Comparison of ENCODE assay signal across 14 mouse cellular contexts in the genomic region with DNA sequence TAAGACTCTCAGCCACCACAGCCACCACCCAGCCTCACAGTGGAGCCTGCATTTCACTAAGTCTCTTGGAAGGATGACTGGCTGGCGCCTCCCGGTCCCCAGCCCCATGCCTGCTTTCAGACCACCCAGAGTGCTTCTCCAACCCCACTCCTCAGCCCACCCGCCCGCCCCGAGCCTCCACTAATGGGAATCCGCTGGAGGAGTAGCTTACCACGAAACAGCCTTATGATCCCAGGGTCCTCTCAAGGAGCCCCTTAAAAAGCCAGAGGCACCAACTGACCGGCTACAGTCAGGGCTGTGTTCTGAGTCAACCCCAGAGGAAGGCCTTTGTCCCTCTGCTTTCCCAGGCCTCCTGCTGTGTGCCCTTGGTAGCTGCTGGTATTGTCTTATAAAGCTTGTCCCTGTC. TPM values are rescaled to one million over a fixed set of nuclear protein-coding genes. Genes with fewer than 3 reads are reported as not detected.
A peak's percentile ranks its signal among the peaks of the same experiment; 100 is the strongest.
DNase-seq lines count a peak whose midpoint lies in the region; ATAC-seq lines count a peak whose summit lies in the region.
"Had no signal": no experiment of that assay in that cellular context is flagged by ENCODE, and none has a peak within 500 bp of the region (broad histone marks: within the 10 kb centered on the region; RNA-seq: fewer than 3 reads in every experiment).

No protein-coding gene starts in this region.

- H3K4me1 ChIP-seq in kidney, embryonic 15.5 days, result peaks cover 8% of the 10 kb centered on the region
- H3K4me1 ChIP-seq in embryonic facial prominence, embryonic 11.5 days (ENCODE audit: control insufficient read depth, insufficient read depth, low read length), result peaks cover 3% of the 10 kb centered on the region; the same call in 1 of the 2 replicates
- peaks cover 32% of the 10 kb centered on the region for H3K4me1 ChIP-seq in embryonic facial prominence, embryonic 13.5 days
- H3K4me1 ChIP-seq in limb, embryonic 15.5 days, result peaks cover 29% of the 10 kb centered on the region
- H3K4me1 ChIP-seq: forebrain, embryonic 13.5 days had no signal

- no peak overlapping the region for H3K27ac ChIP-seq in kidney, embryonic 15.5 days
- H3K27ac ChIP-seq in embryonic facial prominence, embryonic 11.5 days (replicated peaks; ENCODE audit: low read depth, low read length), result no peak overlapping the region
- peak overlapping the region; percentile 81 for H3K27ac ChIP-seq in embryonic facial prominence, embryonic 13.5 days
- H3K27ac ChIP-seq in limb, embryonic 15.5 days, result 0 out of 2 replicates have a peak overlapping the region, but pooled peaks have one; percentile 65
- H3K27ac ChIP-seq: forebrain, embryonic 13.5 days; heart, adult 2 months had no signal

- no peaks in the 10 kb centered on the region for H3K36me3 ChIP-seq in kidney, embryonic 15.5 days
- no peaks in the 10 kb centered on the region for H3K36me3 ChIP-seq in embryonic facial prominence, embryonic 11.5 days (replicated peaks; ENCODE audit: control insufficient read depth, insufficient read depth, low read depth, low read length)
- 0 out of 2 replicates have a peak, but pooled peaks cover 6% of the 10 kb centered on the region for H3K36me3 ChIP-seq in embryonic facial prominence, embryonic 13.5 days
- H3K36me3 ChIP-seq in limb, embryonic 15.5 days, result no peaks in the 10 kb centered on the region

- no peaks in the 10 kb centered on the region for H3K27me3 ChIP-seq in kidney, embryonic 15.5 days
- no peaks in the 10 kb centered on the region for H3K27me3 ChIP-seq in embryonic facial prominence, embryonic 11.5 days (ENCODE audit: control insufficient read depth, insufficient read depth, low read length)
- H3K27me3 ChIP-seq in embryonic facial prominence, embryonic 13.5 days, result no peaks in the 10 kb centered on the region
- H3K27me3 ChIP-seq in limb, embryonic 15.5 days, result no peaks in the 10 kb centered on the region

- H3K4me3 ChIP-seq in kidney, embryonic 15.5 days (replicated peaks), result no peak overlapping the region
- no peak overlapping the region for H3K4me3 ChIP-seq in embryonic facial prominence, embryonic 11.5 days (ENCODE audit: low read depth, low read length)
- no peak overlapping the region for H3K4me3 ChIP-seq in embryonic facial prominence, embryonic 13.5 days
- no peak overlapping the region for H3K4me3 ChIP-seq in limb, embryonic 15.5 days
- H3K4me3 ChIP-seq: forebrain, embryonic 13.5 days; heart, adult 2 months had no signal

- no peak overlapping the region for H3K9ac ChIP-seq in kidney, embryonic 15.5 days
- no peak overlapping the region for H3K9ac ChIP-seq in embryonic facial prominence, embryonic 11.5 days (replicated peaks; ENCODE audit: low read length)
- H3K9ac ChIP-seq in embryonic facial prominence, embryonic 13.5 days, result no peak overlapping the region
- H3K9ac ChIP-seq in limb, embryonic 15.5 days, result no peak overlapping the region
- H3K9ac ChIP-seq: forebrain, embryonic 13.5 days had no signal

- H3K9me3 ChIP-seq in kidney, embryonic 15.5 days (replicated peaks), result no peaks in the 10 kb centered on the region
- H3K9me3 ChIP-seq in embryonic facial prominence, embryonic 11.5 days (replicated peaks; ENCODE audit: control insufficient read depth, low read length), result no peaks in the 10 kb centered on the region
- H3K9me3 ChIP-seq in embryonic facial prominence, embryonic 13.5 days, result no peaks in the 10 kb centered on the region
- no peaks in the 10 kb centered on the region for H3K9me3 ChIP-seq in limb, embryonic 15.5 days

- 36% methylated on average over 8 of the region's 8 CpGs for WGBS in kidney, embryonic 15.5 days
- WGBS in embryonic facial prominence, embryonic 11.5 days, result 8% methylated on average over 8 of the region's 8 CpGs
- WGBS in embryonic facial prominence, embryonic 13.5 days, result 12% methylated on average over 8 of the region's 8 CpGs
- WGBS in limb, embryonic 15.5 days, result 33% methylated on average over 8 of the region's 8 CpGs

- no peak overlapping the region for H3K4me2 ChIP-seq in kidney, embryonic 15.5 days
- H3K4me2 ChIP-seq in embryonic facial prominence, embryonic 11.5 days (ENCODE audit: low read depth, low read length), result no peak overlapping the region
- peak overlapping the region; percentile 2; the same call in 1 of the 2 replicates for H3K4me2 ChIP-seq in embryonic facial prominence, embryonic 13.5 days
- no peak overlapping the region for H3K4me2 ChIP-seq in limb, embryonic 15.5 days
- H3K4me2 ChIP-seq: forebrain, embryonic 13.5 days had no signal

- ATAC-seq in kidney, embryonic 15.5 days (replicated peaks; ENCODE audit: low FRiP score), result peak; percentile 23; the same call in 1 of the 2 replicates
- peak; percentile 79 for ATAC-seq in embryonic facial prominence, embryonic 11.5 days (replicated peaks; ENCODE audit: insufficient number of reproducible peaks, low FRiP score, low TSS enrichment, low read depth)
- peak; percentile 71; the same call in 1 of the 2 replicates for ATAC-seq in embryonic facial prominence, embryonic 13.5 days (ENCODE audit: insufficient number of reproducible peaks, insufficient read depth, low FRiP score, low TSS enrichment, low read depth)
- ATAC-seq in limb, embryonic 15.5 days (ENCODE audit: insufficient number of reproducible peaks, low FRiP score, low TSS enrichment, low read depth), result no peak
- ATAC-seq: forebrain, embryonic 13.5 days had no signal

- no peak for DNase-seq in kidney, adult 11 months
- peak; percentile 43 for DNase-seq in embryonic facial prominence, embryonic 11.5 days (ENCODE audit: low spot score)
- no peak for DNase-seq in cerebellum, postnatal 14 days
- no peak for DNase-seq in thymus, postnatal 10 days (ENCODE audit: low spot score in 2 of 2)
- DNase-seq: heart, adult 2 months; heart, postnatal 14 days; kidney, adult 18-20 months; right cerebral cortex, postnatal 25 days; thymus, postnatal 4 days had no signal

RNA-seq across cellular contexts. Expression of gene Fzd10, which starts 19.1 kb away (rescaled TPM):
- polyA plus RNA-seq in kidney, embryonic 15.5 days (2015; fragmentation: Nextera tagmentation; extraction: Ambion mirVana), result 2.2 and 2.4 TPM in 2 replicates
- polyA plus RNA-seq in embryonic facial prominence, embryonic 11.5 days (2014; fragmentation: Nextera tagmentation; extraction: Ambion mirVana), result 5.5 and 5.6 TPM in 2 replicates
- 9.2 and 12.6 TPM in 2 replicates for polyA plus RNA-seq in embryonic facial prominence, embryonic 13.5 days (2015; fragmentation: Nextera tagmentation; extraction: Ambion mirVana)
- polyA plus RNA-seq in limb, embryonic 15.5 days (2015; fragmentation: Nextera tagmentation; extraction: Ambion mirVana), result 5.9 and 7.7 TPM in 2 replicates
- polyA plus RNA-seq: liver, adult 2 months had no signal

Comparison
In these comparisons a context has a peak if more than half of its experiments do, and no peak if none do; other contexts are left out.
1. H3K27ac ChIP-seq: peak in embryonic facial prominence, embryonic 13.5 days (single experiment) and limb, embryonic 15.5 days (single experiment); none in kidney, embryonic 15.5 days (single experiment) and embryonic facial prominence, embryonic 11.5 days (single experiment).